In genomic region chr11:74546933-74547694, GRCm38 (mm10) we compare ENCODE assay signal across 8 mouse cellular contexts.
DNase-seq lines count a peak whose midpoint lies in the region; ATAC-seq and TF ChIP-seq lines count a peak whose summit lies in the region.

No protein-coding gene starts in this region.

- TF ChIP-seq EP300 in CH12.LX (IDR thresholded peaks at IDR 0.05; ENCODE audit: low read length): peak; percentile 64

- DNase-seq in 3134 (ENCODE audit: extremely low read depth, insufficient read length, low spot score) (peak; percentile 39), CH12.LX (ENCODE audit: extremely low read depth) (peak; percentile 91)
- peak; percentile 50 to 70 for DNase-seq in cerebellum, postnatal 14 days
- peak; percentile 89 for DNase-seq in heart, embryonic 10.5 days (ENCODE audit: low spot score)
- DNase-seq in lung, postnatal 10 days: peak; percentile 42
- DNase-seq in right cerebral cortex, postnatal 36 days (ENCODE audit: low spot score in 2 of 2): peak; percentile 22 to 53
- no peak for DNase-seq in gastrocnemius, postnatal 14 days

- H3K27ac ChIP-seq in CH12.LX (ENCODE audit: insufficient read depth, low read depth): peak overlapping the region; percentile 85
- peak overlapping the region; percentile 72; the same call in 1 of the 2 replicates for H3K27ac ChIP-seq in heart, embryonic 10.5 days
- H3K27ac ChIP-seq in kidney, embryonic 14.5 days (ENCODE audit: low read depth, low read length): 0 out of 2 replicates have a peak overlapping the region, but pooled peaks have one; percentile 30

- peaks cover 3% of the 10 kb centered on the region for H3K9me3 ChIP-seq in CH12.LX (replicated peaks; ENCODE audit: low read length)
- no peaks in the 10 kb centered on the region for H3K9me3 ChIP-seq in heart, embryonic 10.5 days
- no peaks in the 10 kb centered on the region for H3K9me3 ChIP-seq in kidney, embryonic 14.5 days (ENCODE audit: control insufficient read depth, low read length)

- H3K4me2 ChIP-seq in CH12.LX (ENCODE audit: insufficient read depth, low read depth, poor library complexity, severe bottlenecking): peak overlapping the region; percentile 49
- H3K4me2 ChIP-seq in kidney, embryonic 14.5 days (replicated peaks; ENCODE audit: low read depth, low read length): peak overlapping the region; percentile 23

- H3K36me3 ChIP-seq in CH12.LX (replicated peaks in 1 of 2; ENCODE audit: control insufficient read depth in 1 of 2, insufficient read depth in 1 of 2, low read length in 1 of 2): peaks cover 0 to 2% of the 10 kb centered on the region in 2 experiments
- H3K36me3 ChIP-seq in heart, embryonic 10.5 days: no peaks in the 10 kb centered on the region
- H3K36me3 ChIP-seq in kidney, embryonic 14.5 days (ENCODE audit: control insufficient read depth, insufficient read depth, low read length): no peaks in the 10 kb centered on the region

- peak; percentile 84 for ATAC-seq in kidney, embryonic 14.5 days (ENCODE audit: low FRiP score, low TSS enrichment)

- TF ChIP-seq CTCF in CH12.LX (conservative IDR thresholded peaks at IDR 0.05 in 1 of 2, IDR thresholded peaks at IDR 0.05 in 1 of 2; ENCODE audit: low read depth in 2 of 2, low read length in 2 of 2): peak; percentile 98 to 99

- peaks cover 0 to 19% of the 10 kb centered on the region in 2 experiments; a peak in 2 of 4 replicates for H3K4me1 ChIP-seq in CH12.LX (ENCODE audit: control insufficient read depth in 1 of 2, insufficient read depth in 2 of 2)
- peaks cover 41% of the 10 kb centered on the region for H3K4me1 ChIP-seq in heart, embryonic 10.5 days
- 0 out of 2 replicates have a peak, but pooled peaks cover 5% of the 10 kb centered on the region for H3K4me1 ChIP-seq in kidney, embryonic 14.5 days (ENCODE audit: control insufficient read depth, insufficient read depth, low read length)

- TF ChIP-seq RAD21 in CH12.LX (IDR thresholded peaks at IDR 0.05; ENCODE audit: low read depth, low read length): peak; percentile 99

- H3K79me2 ChIP-seq in CH12.LX (replicated peaks; ENCODE audit: control insufficient read depth, extremely low read depth, insufficient read depth, poor library complexity, severe bottlenecking): no peaks in the 10 kb centered on the region

- no peaks in the 10 kb centered on the region for H3K27me3 ChIP-seq in CH12.LX (replicated peaks)
- H3K27me3 ChIP-seq in heart, embryonic 10.5 days (ENCODE audit: insufficient read depth, poor library complexity, severe bottlenecking): no peaks in the 10 kb centered on the region
- no peaks in the 10 kb centered on the region for H3K27me3 ChIP-seq in kidney, embryonic 14.5 days (ENCODE audit: control insufficient read depth, insufficient read depth, low read length)

- 1% methylated on average over 16 of the region's 16 CpGs for WGBS in heart, embryonic 10.5 days
- 3% methylated on average over 16 of the region's 16 CpGs for WGBS in kidney, embryonic 14.5 days

- peak overlapping the region; percentile 37 for H3K9ac ChIP-seq in CH12.LX (ENCODE audit: insufficient read depth, low read depth)
- no peak overlapping the region for H3K9ac ChIP-seq in kidney, embryonic 14.5 days (ENCODE audit: low read depth, low read length)

- intact Hi-C loops in gastrocnemius, postnatal 14 days (cut with DNase I; ENCODE audit: low total_unique reads): loop anchor here (5.0 kb wide), 1 partner anchor 170 kb away; no protein-coding TSS in a partner anchor

- dilution Hi-C loops in CH12.LX (cut with MboI; ENCODE audit: extremely low pct_ligation_motif_present, extremely low pct_unique_long_range_greater_than_20kb, low sequenced_read_pairs): no loop called here

- in situ Hi-C loops in CH12.LX (cut with MboI; ENCODE audit: low pct_ligation_motif_present, low pct_unique_long_range_greater_than_20kb, low sequenced_read_pairs): no loop called here

- H3K4me3 ChIP-seq in CH12.LX (replicated peaks in 1 of 3; ENCODE audit: low read depth in 2 of 3, low read length in 2 of 3, poor library complexity in 1 of 3): peak overlapping the region; percentile 41 to 53 (median 51)
- peak overlapping the region; percentile 55 for H3K4me3 ChIP-seq in heart, embryonic 10.5 days
- H3K4me3 ChIP-seq in kidney, embryonic 14.5 days (ENCODE audit: low read length): peak overlapping the region; percentile 3; the same call in 1 of the 2 replicates

- peak; percentile 74 for TF ChIP-seq POLR2A in CH12.LX (IDR thresholded peaks at IDR 0.05; ENCODE audit: low read depth, low read length)

TF ChIP-seq in CH12.LX, 34 proteins besides CTCF, POLR2A, EP300 and RAD21:
- TF ChIP-seq JUND (conservative IDR thresholded peaks at IDR 0.05; ENCODE audit: low read depth, low read length): 0 out of 2 replicates have a peak, but pooled peaks have one; percentile 28
- TF ChIP-seq SIN3A (IDR thresholded peaks at IDR 0.05; ENCODE audit: low read length): 0 out of 2 replicates have a peak, but pooled peaks have one; percentile 56
- no peak; the same call in none of the 2 replicates for TF ChIP-seq MEF2A (IDR thresholded peaks at IDR 0.05; ENCODE audit: borderline replicate concordance, low read depth, low read length)
- TF ChIP-seq SMC3 (IDR thresholded peaks at IDR 0.05; ENCODE audit: low read depth, low read length): peak; percentile 94
- peak; percentile 79 for TF ChIP-seq BHLHE40 (IDR thresholded peaks at IDR 0.05; ENCODE audit: low read depth, low read length)
- peak; percentile 77 for TF ChIP-seq MXI1 (IDR thresholded peaks at IDR 0.05; ENCODE audit: low read depth, low read length)
- peak; percentile 77 for TF ChIP-seq IRF4 (IDR thresholded peaks at IDR 0.05; ENCODE audit: low read depth, low read length)
- TF ChIP-seq ETS1 (conservative IDR thresholded peaks at IDR 0.05; ENCODE audit: low read depth, low read length): peak; percentile 61
- TF ChIP-seq MAX (IDR thresholded peaks at IDR 0.05; ENCODE audit: low read length): peak; percentile 16; the same call in 1 of the 2 replicates
- TF ChIP-seq MAZ (IDR thresholded peaks at IDR 0.05; ENCODE audit: low read depth, low read length): peak; percentile 66; the same call in 1 of the 2 replicates
- TF ChIP-seq POLR2AphosphoS2 (IDR thresholded peaks at IDR 0.05; ENCODE audit: low read depth, low read length): no peak
- TF ChIP-seq TBP (conservative IDR thresholded peaks at IDR 0.05; ENCODE audit: low read depth, low read length): peak; percentile 52; the same call in 1 of the 2 replicates
- TF ChIP-seq CHD2 (IDR thresholded peaks at IDR 0.05; ENCODE audit: low read length): peak; percentile 94
- TF ChIP-seq ZC3H11A (IDR thresholded peaks at IDR 0.05; ENCODE audit: low read depth, low read length): peak; percentile 84
- TF ChIP-seq ELF1 (IDR thresholded peaks at IDR 0.05; ENCODE audit: low read depth, low read length): peak; percentile 45; the same call in 1 of the 2 replicates
- TF ChIP-seq NELFE (IDR thresholded peaks at IDR 0.05; ENCODE audit: low read depth, low read length): peak; percentile 11; the same call in 1 of the 2 replicates
- no peak; the same call in 1 of the 2 replicates for TF ChIP-seq UBTF (IDR thresholded peaks at IDR 0.05; ENCODE audit: low read depth, low read length)
- no peak for TF ChIP-seq HCFC1 (IDR thresholded peaks at IDR 0.05; ENCODE audit: low read depth, low read length)
- TF ChIP-seq TCF12 (IDR thresholded peaks at IDR 0.05; ENCODE audit: low read depth, low read length): peak; percentile 72; the same call in 1 of the 2 replicates

Comparison
In these comparisons a context has a peak if more than half of its experiments do, and no peak if none do; other contexts are left out.
1. H3K27ac ChIP-seq: peak in every context shown above with its lines; median percentile 85 in CH12.LX; 72 in heart, embryonic 10.5 days; 30 in kidney, embryonic 14.5 days.
2. H3K4me3 ChIP-seq: peak in every context shown above with its lines; median percentile 55 in heart, embryonic 10.5 days; 51 in CH12.LX; 3 in kidney, embryonic 14.5 days.